Mouse (Mus musculus) cortical plate, adult 2 months (tissue): ENCODE data around the gene Rapgefl1.

Experiments
- CTCF ChIP-seq: fragments of 200-500 bp; IDR thresholded peaks from 2 replicates; pipeline ENCODE4 v1.5.1; 2011; ENCODE audit warnings: mild to moderate bottlenecking, control low read depth, low read length; ENCODE audit not compliant: insufficient read depth; ENCODE audit errors: extremely low read depth
- POLR2A ChIP-seq: fragments of 200-500 bp; IDR thresholded peaks from 2 replicates; pipeline ENCODE4 v1.6.1; 2011; ENCODE audit warnings: mild to moderate bottlenecking, low read length, control low read depth; ENCODE audit not compliant: insufficient read depth; ENCODE audit errors: extremely low read depth

DNA sequence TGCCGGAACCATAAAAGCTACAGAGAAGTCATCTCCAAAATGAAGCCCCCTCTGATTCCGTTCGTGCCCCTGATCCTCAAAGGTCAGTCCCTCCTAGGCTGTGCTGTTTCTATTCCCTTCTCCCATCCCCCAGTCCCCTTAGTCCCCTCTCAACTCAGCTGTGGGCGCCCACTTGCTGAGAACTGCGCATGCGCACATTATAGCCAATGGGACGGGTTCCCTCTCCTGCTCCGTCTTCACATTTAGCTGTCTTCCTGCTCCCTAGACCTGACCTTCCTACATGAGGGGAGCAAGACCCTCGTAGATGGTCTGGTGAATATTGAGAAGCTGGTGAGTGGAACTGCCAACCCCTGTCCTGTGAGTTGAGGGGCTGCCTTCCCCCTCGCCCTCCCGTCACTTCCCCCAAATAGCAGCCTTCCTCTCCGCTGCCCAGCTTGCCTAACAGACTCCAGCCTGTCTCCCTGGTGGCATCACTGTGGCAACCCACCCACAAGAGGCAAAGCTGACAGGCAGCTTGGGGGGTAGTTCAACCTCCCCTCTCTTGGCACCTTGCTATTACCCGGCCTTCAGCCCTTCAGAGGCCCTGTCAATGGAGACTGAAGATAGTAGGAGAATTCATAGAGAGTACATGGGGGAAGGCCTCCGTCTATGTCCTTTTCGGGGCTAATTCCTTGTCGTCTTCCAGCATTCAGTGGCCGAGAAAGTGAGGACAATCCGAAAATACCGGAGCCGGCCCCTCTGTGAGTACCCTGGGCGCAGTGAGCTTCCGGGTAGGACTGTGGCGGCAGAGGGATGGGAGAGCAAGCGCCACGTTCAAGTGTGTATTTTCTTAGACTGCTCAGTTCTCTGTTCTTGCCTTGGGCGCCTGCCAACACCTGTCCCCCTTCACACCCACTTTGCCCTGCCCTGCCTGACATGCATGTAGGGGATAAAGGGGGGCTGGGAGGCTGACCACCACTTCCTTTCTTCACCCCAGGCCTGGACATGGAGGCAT is 13.8 kb downstream of the Rapgefl1 start:
- TF ChIP-seq CTCF (no peak), POLR2A (no peak)
